Mouse (Mus musculus) embryonic facial prominence, embryonic 13.5 days (tissue): Measurements from ENCODE around the gene Megf9. TPM values are rescaled to one million over a fixed set of nuclear protein-coding genes. Genes with fewer than 3 reads are reported as not detected.

ENCODE experiments used
- ATAC-seq: fragments of 200-750 bp; cut with Nextera tagmentation; 2 replicates; pipeline ENCODE4 v1.8.0; 2017; ENCODE audit warnings: low read depth; ENCODE audit not compliant: insufficient number of reproducible peaks, insufficient read depth, low FRiP score, low TSS enrichment
- H3K27ac ChIP-seq: fragments of 300-500 bp; sonication (generic); 2 replicates; pipeline ENCODE4 v1.5.1; 2015; ENCODE audit warnings: moderate library complexity, mild to moderate bottlenecking, inconsistent platforms
- H3K27me3 ChIP-seq: fragments of 300-500 bp; sonication (generic); 2 replicates; pipeline ENCODE4 v1.6.1; 2015; ENCODE audit warnings: mild to moderate bottlenecking, inconsistent platforms
- H3K36me3 ChIP-seq: fragments of 300-500 bp; sonication (generic); 2 replicates; pipeline ENCODE4 v1.6.1; 2015; ENCODE audit warnings: mild to moderate bottlenecking, inconsistent platforms
- H3K4me1 ChIP-seq: fragments of 300-500 bp; sonication (generic); 2 replicates; pipeline ENCODE4 v1.6.1; 2015; ENCODE audit warnings: inconsistent platforms
- H3K4me2 ChIP-seq: fragments of 300-500 bp; sonication (generic); 2 replicates; pipeline ENCODE4 v1.6.1; 2015; ENCODE audit warnings: moderate library complexity, mild to moderate bottlenecking, inconsistent platforms
- H3K4me3 ChIP-seq: fragments of 300-500 bp; sonication (generic); 2 replicates; pipeline ENCODE4 v1.5.1; 2015; ENCODE audit warnings: mild to moderate bottlenecking, inconsistent platforms
- H3K9ac ChIP-seq: fragments of 300-500 bp; sonication (generic); 2 replicates; pipeline ENCODE4 v1.6.1; 2015; ENCODE audit warnings: mild to moderate bottlenecking, inconsistent platforms
- H3K9me3 ChIP-seq: fragments of 300-500 bp; sonication (generic); 2 replicates; pipeline ENCODE4 v1.6.1; 2016; ENCODE audit warnings: inconsistent platforms
- WGBS: fragments of 180-500 bp; shearing (Covaris S2); methylation state at CpG from one replicate; pipeline ENCODE4 v1.1.7; 2015; ENCODE audit warnings: mixed read lengths; 5-methylcytosine and 5-hydroxymethylcytosine counted together
- polyA plus RNA-seq: library from polyadenylated mRNA; unstranded; fragments of >200 nt; fragmentation: Nextera tagmentation; extraction: Ambion mirVana; gene quantifications from 2 replicates; pipeline ENCODE4 v1.2.1, GENCODE M21; 2015

The Megf9 gene
- polyA plus RNA-seq, 1 experiment from 2014 or later = 13.0 TPM

DNA sequence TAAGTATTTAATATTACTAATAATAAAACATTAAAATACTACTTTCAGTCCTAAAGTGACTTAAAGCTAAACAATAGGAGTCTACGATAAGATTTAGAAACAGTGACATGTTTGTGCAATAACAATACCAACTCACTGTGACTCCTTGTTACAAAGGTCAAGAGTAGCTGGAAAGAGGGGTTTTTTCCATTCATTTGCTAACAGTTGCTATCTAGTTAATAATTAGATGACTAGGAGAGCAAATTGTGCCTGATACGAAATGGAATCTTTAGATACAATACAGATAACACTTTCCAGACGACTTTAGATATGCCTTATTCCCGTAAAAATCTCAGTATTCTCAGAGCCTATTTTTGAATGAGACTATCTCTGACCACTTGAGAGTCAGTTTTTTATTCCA, 52.9 kb downstream of the Megf9 start:
- 75% methylated on average over 4 of the region's 4 CpGs for WGBS
- Histone ChIP-seq H3K4me3 (no peak overlapping the region), H3K27me3 (no peaks in the 10 kb centered on the region), H3K9me3 (no peaks in the 10 kb centered on the region), H3K4me2 (no peak overlapping the region), H3K36me3 (no peaks in the 10 kb centered on the region), H3K9ac (no peak overlapping the region), H3K27ac (no peak overlapping the region), H3K4me1 (no peaks in the 10 kb centered on the region)
- ATAC-seq = no peak

DNA sequence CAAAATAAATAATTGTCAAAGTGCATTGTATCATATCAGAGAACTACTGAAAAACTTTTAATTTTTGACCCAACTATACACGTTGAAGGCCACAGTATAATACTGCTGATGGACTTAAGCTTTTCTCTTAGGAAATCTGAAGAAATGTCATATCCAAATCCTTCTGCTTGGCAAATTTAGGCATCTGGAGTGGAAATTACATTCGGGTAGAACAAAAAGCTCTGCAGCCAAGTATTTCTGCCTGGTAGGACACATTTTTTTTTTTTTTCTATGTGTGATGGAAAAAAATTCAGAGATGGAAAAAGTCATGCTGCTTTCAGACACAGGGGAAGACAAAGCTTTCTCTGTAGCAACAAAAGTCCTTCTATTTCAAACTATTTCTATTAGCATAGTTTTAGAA, 63.4 kb downstream of the Megf9 start:
- WGBS = 76% methylated on average over 2 of the region's 2 CpGs
- Histone ChIP-seq H3K9ac (no peak overlapping the region), H3K4me1 (no peaks in the 10 kb centered on the region), H3K4me2 (no peak overlapping the region), H3K27ac (no peak overlapping the region), H3K27me3 (no peaks in the 10 kb centered on the region), H3K9me3 (no peaks in the 10 kb centered on the region), H3K36me3 (no peaks in the 10 kb centered on the region), H3K4me3 (no peak overlapping the region)
- no peak for ATAC-seq

DNA sequence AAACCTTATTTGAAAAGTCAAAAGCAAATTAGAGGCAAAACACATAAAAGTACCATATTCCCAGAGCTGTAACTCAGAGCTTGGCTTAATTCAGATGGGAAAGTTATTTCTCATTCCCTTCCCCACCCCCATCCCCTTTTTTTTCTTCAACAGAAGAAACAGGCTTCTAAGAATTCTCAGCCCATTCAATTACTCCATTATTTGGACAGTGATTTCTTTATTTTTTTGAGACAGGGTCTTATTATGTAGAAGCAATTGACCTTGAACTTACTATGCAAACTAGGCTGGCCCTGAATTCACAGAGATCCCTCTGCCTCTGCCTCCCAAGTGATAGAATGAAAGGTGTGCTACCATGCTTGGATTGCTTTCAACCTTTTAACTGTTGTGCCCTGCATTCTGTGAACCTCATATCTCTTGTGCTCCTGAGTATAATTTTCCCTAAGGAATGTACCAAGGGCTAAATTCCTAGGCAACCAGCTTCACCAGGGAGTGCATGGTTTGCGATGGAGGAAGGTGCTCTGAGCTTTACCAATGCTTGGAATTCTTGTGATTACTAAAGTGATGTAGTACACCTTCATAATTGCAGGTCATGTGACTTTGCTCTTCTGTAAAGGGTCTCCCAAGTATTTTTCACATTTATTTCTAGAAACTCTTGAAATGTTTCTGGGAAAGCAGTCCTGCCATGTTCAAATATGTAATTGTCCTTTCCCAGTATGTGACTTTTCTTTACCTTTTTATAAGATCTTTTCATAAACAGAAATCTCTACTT, 68.7 kb downstream of the Megf9 start:
- WGBS = 95% methylated on average over 1 of the region's 1 CpGs

DNA sequence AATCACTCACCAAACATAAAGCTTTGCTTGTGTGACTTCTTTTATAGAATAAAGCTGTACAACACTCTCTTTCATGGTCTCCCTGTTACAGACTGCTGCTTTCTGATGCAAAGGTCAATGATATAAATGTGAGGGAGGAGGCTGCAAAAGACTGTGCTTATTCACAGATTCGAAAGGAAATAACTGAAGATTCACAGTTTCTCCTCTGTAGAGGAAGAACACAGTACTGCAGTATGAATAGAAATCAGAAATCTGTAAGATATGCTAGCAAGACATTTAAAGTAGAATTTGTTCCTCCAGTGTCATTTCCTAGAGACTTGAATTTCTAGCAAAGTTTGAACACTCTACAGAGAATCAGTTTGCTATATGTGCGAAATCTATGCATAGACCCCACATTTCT, 71.5 kb downstream of the Megf9 start:
- Histone ChIP-seq H3K9me3 (no peaks in the 10 kb centered on the region), H3K4me3 (no peak overlapping the region), H3K27me3 (no peaks in the 10 kb centered on the region), H3K27ac (no peak overlapping the region), H3K9ac (no peak overlapping the region), H3K4me2 (no peak overlapping the region), H3K4me1 (no peaks in the 10 kb centered on the region), H3K36me3 (no peaks in the 10 kb centered on the region)
- 81% methylated on average over 2 of the region's 2 CpGs for WGBS
- ATAC-seq = no peak

More for the DNA sequence above, 68.7 kb downstream of the Megf9 start:
- no peak for ATAC-seq
- Histone ChIP-seq H3K36me3 (no peaks in the 10 kb centered on the region), H3K27ac (no peak overlapping the region), H3K4me3 (no peak overlapping the region), H3K4me1 (no peaks in the 10 kb centered on the region), H3K9ac (no peak overlapping the region), H3K27me3 (no peaks in the 10 kb centered on the region), H3K4me2 (no peak overlapping the region), H3K9me3 (no peaks in the 10 kb centered on the region)

DNA sequence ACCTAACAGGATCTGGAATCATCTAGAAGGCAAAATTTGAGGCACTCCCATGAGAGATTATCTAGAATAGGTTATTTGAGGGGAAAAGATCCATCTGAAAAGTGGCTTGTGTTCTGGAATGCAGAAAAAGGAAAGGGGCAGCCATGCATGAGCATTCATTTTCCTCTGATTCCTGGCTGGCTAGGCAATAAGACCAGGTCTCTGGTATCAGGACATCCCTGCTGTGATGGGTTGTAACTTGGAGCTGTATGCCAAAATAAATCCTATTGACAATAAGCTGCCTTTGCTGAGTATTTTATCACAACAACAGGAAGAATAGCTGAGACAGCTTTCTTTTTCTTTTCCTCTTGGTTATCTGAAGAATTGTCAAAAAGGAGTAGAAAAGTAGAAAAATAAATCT, 73.4 kb downstream of the Megf9 start:
- Histone ChIP-seq H3K4me2 (no peak overlapping the region), H3K27ac (no peak overlapping the region), H3K4me1 (no peaks in the 10 kb centered on the region), H3K27me3 (no peaks in the 10 kb centered on the region), H3K9me3 (no peaks in the 10 kb centered on the region), H3K36me3 (no peaks in the 10 kb centered on the region), H3K9ac (no peak overlapping the region), H3K4me3 (no peak overlapping the region)
- no peak for ATAC-seq

DNA sequence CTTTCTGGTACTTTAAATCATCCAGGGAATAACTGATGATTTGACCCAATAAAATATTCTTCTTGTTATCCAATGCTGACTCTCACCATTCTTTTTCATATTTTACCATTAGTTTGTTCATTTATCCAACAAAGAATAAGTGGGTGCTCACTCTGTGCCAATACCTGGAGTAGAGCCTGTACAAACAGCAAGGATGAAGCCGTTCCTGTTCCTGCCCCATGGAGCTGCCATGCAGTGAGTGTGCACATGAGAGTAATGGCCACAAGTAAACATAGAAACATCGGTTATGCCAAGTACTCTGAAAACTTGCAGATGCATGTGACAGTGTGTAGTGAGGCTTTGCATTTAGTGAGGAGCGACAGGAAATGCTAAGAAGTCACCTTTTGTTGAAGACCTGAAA, 82.6 kb downstream of the Megf9 start:
- Histone ChIP-seq H3K36me3 (no peaks in the 10 kb centered on the region), H3K27ac (no peak overlapping the region), H3K4me2 (no peak overlapping the region), H3K4me3 (no peak overlapping the region), H3K27me3 (no peaks in the 10 kb centered on the region), H3K4me1 (no peaks in the 10 kb centered on the region), H3K9me3 (no peaks in the 10 kb centered on the region), H3K9ac (no peak overlapping the region)
- no peak for ATAC-seq
- WGBS = 85% methylated on average over 3 of the region's 3 CpGs

DNA sequence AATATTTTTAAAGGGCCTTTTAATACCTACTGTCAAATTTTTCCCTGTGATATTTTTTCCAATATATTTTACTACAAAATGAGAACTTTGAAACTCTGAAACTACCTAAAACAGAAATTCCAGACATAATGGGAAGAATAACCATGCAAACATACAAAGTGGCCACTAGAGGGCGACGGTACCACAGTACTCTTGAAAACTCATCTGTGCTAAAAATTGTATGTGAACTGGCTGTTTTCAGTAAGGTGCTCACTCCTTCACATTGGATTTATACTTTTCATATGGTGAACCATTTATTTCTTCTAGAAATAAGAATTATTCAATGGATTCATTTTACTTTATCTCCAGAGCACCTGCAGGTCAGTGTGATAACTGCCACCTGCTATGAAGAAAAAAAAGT, 83.0 kb downstream of the Megf9 start:
- Histone ChIP-seq H3K9ac (no peak overlapping the region), H3K27ac (no peak overlapping the region), H3K4me1 (no peaks in the 10 kb centered on the region), H3K36me3 (no peaks in the 10 kb centered on the region), H3K4me2 (no peak overlapping the region), H3K4me3 (no peak overlapping the region), H3K9me3 (no peaks in the 10 kb centered on the region), H3K27me3 (no peaks in the 10 kb centered on the region)
- ATAC-seq = no peak
- 0% methylated on average over 2 of the region's 2 CpGs for WGBS

DNA sequence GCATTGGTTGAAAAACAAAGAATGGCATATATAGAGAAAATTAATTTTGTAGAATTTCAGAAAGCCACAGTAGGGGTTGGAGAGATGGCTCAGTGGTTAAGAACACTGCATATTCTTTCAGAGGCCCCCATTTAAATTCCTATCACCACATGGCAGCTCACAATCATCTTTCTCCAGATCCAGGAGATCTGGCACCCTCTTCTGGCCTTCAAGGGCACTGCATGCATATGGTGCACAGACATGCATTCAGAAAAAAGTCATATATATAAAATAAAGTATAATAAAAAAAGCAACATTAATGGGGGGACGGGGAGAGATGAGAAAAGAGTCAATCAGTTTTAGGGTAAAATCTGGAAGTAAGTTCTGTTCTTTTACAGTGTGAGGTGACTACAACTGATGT, 85.1 kb downstream of the Megf9 start:
- 92% methylated on average over 1 of the region's 1 CpGs for WGBS
- Histone ChIP-seq H3K36me3 (no peaks in the 10 kb centered on the region), H3K4me3 (no peak overlapping the region), H3K4me1 (no peaks in the 10 kb centered on the region), H3K27ac (no peak overlapping the region), H3K4me2 (no peak overlapping the region), H3K27me3 (no peaks in the 10 kb centered on the region), H3K9ac (no peak overlapping the region), H3K9me3 (no peaks in the 10 kb centered on the region)
- no peak for ATAC-seq

DNA sequence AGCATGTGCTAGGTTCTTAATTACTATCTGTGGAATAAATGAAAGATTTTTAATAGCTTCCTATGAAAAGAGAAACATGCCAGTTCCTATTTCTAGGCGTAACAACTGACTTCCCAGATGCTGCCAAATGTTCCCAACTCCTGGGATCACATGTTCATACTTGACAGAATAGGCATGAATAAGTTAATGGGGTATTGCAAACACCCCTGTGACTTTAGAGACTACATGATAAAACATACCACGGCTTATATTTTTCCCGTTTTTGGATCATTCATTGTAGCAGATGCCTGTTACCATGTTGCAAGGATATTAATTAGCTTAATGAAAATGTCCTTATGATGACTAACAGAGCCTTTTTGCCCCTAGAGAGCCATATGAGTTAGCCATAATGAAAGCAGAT, 88.0 kb downstream of the Megf9 start:
- WGBS = 87% methylated on average over 3 of the region's 3 CpGs
- Histone ChIP-seq H3K9me3 (no peaks in the 10 kb centered on the region), H3K4me3 (no peak overlapping the region), H3K4me1 (no peaks in the 10 kb centered on the region), H3K27me3 (no peaks in the 10 kb centered on the region), H3K36me3 (no peaks in the 10 kb centered on the region), H3K27ac (no peak overlapping the region), H3K4me2 (no peak overlapping the region), H3K9ac (no peak overlapping the region)
- no peak for ATAC-seq

DNA sequence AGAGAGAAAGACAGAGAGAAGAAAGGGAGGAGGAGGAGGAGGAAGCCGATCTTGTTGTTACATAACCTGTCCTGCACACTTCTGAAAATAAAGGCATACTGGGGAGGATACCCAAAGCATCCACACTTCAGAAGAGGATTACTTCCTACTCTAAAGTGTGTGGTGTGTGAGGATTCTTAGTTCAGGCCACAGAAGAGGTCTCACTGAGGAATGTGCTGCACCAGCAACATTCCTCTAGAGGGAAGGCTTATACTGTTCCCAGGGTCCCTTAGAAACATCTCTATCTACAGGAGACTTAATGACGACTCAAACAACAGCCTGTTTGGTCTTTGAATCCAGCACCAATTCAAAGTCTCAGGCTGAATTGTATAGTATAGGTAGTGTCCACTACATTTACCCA, 114.6 kb downstream of the Megf9 start:
- H3K9ac ChIP-seq = no peak overlapping the region
- H3K27me3 ChIP-seq = no peaks in the 10 kb centered on the region

DNA sequence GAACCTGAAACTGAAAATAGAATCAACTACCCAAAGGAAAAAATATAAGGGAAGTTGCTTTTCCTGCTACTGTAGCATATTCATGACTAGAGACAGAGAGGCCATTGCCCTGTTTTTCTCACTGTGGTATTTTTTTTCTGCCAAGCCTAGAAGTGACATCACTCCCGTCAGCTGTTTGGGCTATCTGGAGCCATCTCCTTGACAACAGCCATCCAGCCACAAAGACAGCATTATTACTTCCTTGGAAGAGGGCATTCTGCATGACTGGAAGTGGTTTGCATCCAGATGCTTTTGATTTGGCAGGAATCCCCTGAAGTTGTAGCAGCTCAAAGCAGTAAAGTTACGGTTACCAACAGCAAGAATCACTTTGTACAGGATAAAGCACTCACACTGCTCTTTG, 122.7 kb downstream of the Megf9 start:
- no peak overlapping the region; the same call in 1 of the 2 replicates for H3K27ac ChIP-seq
- no peak overlapping the region for H3K4me3 ChIP-seq
- ATAC-seq = no peak
- H3K36me3 ChIP-seq = no peaks in the 10 kb centered on the region
- no peak overlapping the region for H3K9ac ChIP-seq
- H3K9me3 ChIP-seq = no peaks in the 10 kb centered on the region
- no peaks in the 10 kb centered on the region for H3K27me3 ChIP-seq
- WGBS = 18% methylated on average over 2 of the region's 2 CpGs
- no peak overlapping the region for H3K4me2 ChIP-seq
- peaks cover 41% of the 10 kb centered on the region for H3K4me1 ChIP-seq

More for the DNA sequence above, 114.6 kb downstream of the Megf9 start:
- 79% methylated on average over 2 of the region's 2 CpGs for WGBS
- no peak overlapping the region for H3K4me3 ChIP-seq
- ATAC-seq = no peak
- no peaks in the 10 kb centered on the region for H3K36me3 ChIP-seq
- no peak overlapping the region for H3K27ac ChIP-seq
- no peaks in the 10 kb centered on the region for H3K9me3 ChIP-seq
- no peaks in the 10 kb centered on the region for H3K4me1 ChIP-seq
- no peak overlapping the region for H3K4me2 ChIP-seq

DNA sequence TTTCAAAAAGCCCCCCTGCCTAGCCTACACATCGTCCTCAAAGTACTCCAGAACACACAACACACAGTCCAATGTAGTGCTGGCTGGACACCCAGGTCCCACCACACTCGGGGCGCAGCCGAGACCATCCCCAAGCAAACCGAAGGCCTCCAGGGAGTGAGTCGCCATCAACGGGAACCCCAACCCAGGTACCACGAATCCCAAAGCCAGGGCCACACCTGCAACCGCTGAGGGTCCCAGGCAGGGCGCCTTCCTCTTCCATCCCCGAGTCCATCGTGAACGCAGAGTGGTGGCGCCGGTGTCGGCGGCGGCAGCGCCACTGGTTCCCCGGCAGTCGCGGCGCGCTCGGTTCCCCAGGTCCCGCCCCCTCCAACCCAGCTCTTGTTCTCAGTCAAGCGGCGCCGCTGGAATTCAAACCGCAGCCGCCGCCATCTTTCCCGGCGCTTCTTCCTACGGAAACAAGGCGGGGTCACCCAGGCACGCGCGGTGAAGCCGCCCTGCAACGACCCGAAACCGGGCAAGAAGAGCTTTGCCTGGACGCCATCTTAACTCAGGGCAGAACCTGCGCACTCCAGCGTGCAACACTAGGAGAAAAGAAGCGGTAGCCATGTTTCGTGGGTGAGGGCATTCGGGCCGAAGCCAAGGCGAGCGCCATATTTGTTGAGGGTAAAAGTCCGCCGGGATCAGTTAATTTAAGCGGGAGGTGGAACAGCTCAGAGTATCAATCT, 124.6 kb downstream of the Megf9 start, which contains the start of gene Cdk5rap2:
TSS of gene Cdk5rap2 (minus strand) at position 450 of the 728 bp plus-strand sequence.
- H3K4me2 ChIP-seq = peak within 1 kb of the TSS; percentile 68
- no peaks in the 10 kb centered on the region for H3K9me3 ChIP-seq
- peaks cover 46% of the 10 kb centered on the region for H3K4me1 ChIP-seq
- peak; percentile 98 for ATAC-seq
- peak within 1 kb of the TSS; percentile 85 for H3K4me3 ChIP-seq
- WGBS = under 1% methylated on average over 55 of the region's 55 CpGs
- H3K27me3 ChIP-seq = no peaks in the 10 kb centered on the region
- H3K27ac ChIP-seq = peak within 1 kb of the TSS; percentile 88
- H3K36me3 ChIP-seq = 0 out of 2 replicates have a peak, but pooled peaks cover 3% of the 10 kb centered on the region
- peak within 1 kb of the TSS; percentile 88 for H3K9ac ChIP-seq
